Mouse (Mus musculus): ENCODE measurements around the gene C5ar1.
"Not testable (repeated sequence)": the region's sequence is repeated elsewhere in the genome, so short reads cannot be mapped to it uniquely, and the experiment has no call there.

Gene C5ar1

DNA sequence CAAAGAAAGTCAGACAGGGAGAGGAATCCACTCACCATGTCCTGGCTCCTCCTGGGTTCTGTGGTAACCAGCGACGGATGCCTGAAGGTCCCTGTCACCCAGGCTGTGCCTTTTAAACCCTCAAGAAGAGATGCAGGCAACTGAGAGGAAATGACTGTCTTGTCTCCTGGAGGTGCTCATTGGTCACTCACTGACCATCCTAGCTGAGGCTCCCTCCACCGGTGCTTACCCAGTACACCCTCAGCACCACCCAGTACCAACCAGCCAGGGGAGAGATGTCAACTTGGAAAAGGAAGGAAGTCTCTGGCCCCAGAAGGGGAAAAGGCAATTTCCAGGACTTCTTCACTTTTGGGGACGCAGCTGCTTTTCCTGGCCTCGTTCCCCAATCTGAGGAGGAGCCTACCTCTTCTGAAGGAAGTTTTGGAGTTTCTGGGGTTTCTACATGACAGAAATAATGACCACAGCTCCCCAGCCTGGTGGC is at the start of gene C5ar1:
Gene C5ar1 (minus strand): TSS at position 431 of the 481 bp plus-strand sequence.
- no peak for DNase-seq (ENCODE audit: low read depth)

DNA sequence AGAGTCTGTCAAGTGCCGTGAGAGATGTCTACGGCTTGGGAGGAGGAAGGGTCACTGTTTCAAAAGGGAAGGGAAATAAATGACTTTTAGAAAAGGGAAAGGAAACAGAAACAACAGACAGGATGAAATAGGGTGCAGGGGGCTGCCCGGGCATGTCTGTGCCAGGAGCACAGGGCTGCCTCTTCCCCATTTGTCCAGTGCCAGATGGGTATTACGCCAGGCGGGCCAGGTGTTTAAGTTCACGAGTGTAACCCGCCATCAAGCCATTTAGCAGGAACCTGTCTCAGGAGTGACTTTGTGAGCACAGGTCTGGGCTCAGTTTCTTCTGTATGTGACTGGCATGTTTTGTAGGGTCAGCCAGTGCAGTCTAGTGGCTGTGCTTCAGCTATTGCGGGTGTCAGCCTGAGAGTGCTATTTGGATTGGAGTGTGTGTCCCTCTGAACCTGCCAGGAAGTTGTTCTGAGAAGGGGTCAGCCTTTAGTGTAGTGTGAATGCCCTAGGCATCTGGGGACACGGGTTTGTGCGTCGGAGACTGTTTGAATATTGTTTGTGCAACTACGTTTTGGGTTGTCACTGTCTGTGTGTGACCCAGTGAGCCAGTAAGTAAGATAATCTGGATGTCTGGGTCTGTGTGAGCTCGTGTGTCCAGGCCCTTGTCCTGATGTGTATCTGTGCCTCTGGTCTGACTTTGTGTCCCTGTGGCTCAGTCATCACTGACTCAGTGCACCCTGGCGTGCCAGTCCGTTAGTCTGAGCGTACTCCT is 49.4 kb upstream of the C5ar1 start:
- DNase-seq (ENCODE audit: low read depth), result no peak

DNA sequence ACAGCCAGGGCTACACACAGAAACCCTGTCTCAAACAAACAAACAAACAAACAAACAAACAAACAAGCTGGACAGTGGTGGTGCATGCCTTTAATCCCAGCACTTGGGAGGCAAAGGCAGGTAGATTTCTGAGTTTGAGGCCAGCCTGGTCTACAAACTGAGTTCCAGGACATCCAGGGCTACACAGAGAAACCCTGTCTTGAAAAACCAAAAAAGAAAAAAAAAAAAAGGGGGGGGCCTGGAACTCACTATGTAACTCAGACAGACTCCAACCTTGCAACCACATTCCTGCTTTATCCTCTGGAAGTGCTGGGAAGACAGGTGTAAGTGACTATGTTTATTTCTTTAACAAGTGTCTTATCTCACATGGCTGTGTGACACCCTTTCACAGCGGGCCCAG is 48.8 kb upstream of the C5ar1 start, which contains the start of gene Bbc3:
Gene Bbc3 (plus strand): TSS at position 301 of the 400 bp plus-strand sequence.
- DNase-seq (ENCODE audit: low read depth), result not testable (repeated sequence)

DNA sequence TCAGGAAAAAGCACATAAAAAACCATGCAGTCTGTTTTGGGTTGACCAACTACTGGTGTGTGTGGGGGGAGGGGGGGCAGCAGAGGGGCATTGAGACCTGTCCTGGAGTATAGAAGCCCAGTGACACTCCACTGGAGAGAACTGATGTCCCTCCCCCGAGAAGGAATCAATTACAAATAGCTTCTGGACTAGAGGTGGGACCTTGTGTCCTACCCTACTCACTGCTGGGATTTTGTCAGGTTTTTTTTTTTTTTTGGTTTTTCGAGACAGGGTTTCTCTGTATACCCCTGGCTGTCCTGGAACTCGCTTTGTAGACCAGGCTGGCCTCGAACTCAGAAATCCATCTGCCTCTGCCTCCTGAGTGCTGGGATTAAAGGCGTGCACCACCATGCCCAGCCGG is 47.8 kb upstream of the C5ar1 start:
- not testable (repeated sequence) for DNase-seq (ENCODE audit: low read depth)

DNA sequence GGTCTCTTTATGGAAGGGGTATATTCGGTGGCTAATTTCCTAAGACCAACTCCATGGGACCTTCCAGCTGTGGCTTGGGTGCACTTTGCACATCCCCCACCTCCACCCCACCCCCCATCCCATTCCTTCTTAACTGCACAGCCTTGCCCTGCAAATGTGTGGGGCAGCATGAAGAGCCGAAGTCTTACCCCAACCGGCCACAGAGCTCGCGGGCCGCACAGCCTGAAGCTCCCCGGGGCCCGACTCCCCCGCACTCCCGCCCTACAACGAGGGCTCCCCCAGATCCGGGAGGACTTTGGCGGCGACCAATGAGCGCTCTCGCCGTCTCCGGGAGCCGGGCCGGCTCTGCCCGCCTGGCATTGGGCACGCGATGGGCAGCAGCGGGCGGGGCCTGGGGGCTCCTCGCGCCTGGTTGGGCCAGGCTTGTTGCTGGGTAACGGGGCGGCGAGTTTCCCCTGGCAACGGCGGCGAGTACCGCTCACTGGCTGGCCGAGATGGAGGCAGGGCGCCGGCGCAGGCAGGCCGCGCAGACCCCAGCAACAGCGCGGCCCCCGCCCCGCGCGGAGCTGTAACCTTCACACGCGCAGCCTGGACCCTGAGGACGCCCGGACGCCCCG is 40.2 kb upstream of the C5ar1 start:
- DNase-seq (ENCODE audit: low read depth), result no peak

DNA sequence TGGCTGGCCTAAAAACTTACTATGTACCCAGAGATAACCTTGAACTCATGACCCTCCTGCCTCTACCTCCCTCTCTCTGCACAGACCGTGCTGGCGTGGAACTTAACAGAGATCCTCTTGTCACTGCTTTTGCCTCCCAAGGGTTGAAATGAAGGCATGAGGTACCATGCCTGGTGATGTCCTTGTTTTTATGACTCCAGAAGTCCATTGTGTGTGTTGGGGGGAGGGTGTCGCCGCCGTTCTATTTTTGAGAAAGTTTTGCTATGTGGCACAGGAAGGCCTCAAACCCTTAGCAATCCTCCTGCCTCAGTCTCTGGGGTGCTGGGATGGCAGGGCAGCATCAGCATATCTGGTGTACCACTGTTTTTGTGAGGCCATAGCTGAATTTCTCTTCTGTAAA is 39.6 kb upstream of the C5ar1 start:
- no peak for DNase-seq (ENCODE audit: low read depth)

DNA sequence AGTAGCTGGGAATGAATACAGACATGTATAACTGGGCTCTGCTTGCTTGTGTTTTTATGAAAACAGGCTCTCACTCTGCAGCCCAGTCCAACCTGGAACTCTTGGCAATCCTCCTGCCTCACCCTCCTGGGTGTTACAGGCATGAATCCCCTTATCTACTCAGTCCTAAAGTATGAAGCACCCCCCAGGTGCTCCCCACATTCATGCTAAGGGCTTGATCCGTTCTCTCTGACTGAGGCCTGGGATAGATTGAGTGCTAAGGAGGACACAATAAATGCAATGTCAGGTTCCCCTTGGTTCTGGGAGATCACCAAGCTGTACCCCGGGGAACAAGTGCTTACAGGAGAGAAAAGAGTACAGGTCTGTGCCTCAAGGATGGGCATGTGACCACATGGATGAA is 38.3 kb upstream of the C5ar1 start:
- DNase-seq (ENCODE audit: low read depth), result no peak

DNA sequence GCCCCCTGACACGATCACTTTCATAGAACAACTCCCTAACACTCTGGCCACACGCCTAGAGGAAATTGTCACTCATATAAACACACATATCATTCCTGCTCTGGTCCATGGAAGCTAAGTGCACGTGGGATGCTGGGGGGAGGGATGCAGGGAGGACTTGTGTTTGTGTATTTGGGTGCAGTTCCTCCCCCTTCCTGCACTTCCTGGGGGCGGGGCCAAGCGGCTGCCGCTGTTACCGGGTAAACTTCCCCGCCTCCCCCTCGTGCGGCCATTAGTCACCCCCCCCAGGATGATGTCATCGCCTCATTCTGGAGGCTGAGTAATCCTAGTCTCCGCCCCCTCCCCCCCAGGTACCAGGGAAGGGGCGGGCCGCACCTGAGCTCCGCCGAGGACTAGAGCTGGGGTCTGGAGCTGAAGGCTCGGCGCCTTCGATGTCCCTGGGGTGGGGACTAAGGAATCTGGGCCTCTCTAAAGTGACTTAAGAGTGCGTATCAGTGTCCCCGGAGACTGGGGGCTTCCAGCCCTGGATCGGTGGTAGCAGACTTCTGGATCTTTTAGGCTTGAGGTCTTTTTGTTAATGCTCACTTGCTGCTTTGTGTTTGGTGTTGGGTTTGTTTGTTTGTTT is 37.5 kb upstream of the C5ar1 start:
- DNase-seq (ENCODE audit: low read depth), result peak; percentile 74

DNA sequence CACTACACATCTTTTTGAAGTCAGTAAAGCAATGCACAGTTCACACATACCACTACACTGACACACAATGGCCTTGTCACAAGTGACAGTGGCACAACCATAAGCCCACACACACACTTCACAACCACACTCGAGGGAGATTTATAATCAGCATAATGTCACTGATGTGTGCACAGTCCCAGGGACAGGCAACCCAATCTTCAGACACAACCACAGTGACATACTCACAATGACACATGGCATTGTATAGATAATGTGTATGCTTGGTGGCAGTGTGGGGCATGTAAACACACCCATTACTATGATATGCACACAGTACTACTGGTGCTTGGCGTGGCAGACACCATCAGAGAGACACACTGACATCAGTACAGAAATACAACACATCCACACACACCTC is 36.8 kb upstream of the C5ar1 start:
- DNase-seq (ENCODE audit: low read depth), result peak; percentile 61

DNA sequence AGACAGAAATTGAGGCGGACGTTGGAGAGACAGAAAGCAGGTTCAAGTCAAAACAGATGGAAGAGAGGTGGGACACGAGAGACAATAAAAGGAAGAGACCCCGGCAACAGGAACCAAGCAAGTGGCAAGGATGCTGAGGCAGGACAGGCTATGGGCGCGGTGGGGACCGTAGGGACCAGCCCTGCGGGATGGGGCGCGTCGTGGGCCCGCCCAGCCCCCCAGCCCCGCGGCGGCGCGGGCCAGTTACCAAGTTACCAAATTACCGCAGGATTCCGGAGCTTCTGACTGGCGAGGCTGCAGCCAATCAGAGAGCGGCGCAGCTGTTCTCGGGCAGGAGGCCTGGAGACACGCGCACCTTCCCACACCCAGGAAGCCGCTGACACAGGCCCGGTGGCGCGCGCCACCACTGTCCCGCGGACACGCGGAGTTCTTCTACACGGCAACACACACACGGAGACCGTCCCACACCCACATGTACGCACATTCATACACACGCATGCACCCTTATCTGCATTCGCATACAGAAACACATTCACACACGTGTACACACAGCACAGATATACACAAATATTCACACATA is 36.1 kb upstream of the C5ar1 start:
- DNase-seq (ENCODE audit: low read depth), result peak; percentile 81

DNA sequence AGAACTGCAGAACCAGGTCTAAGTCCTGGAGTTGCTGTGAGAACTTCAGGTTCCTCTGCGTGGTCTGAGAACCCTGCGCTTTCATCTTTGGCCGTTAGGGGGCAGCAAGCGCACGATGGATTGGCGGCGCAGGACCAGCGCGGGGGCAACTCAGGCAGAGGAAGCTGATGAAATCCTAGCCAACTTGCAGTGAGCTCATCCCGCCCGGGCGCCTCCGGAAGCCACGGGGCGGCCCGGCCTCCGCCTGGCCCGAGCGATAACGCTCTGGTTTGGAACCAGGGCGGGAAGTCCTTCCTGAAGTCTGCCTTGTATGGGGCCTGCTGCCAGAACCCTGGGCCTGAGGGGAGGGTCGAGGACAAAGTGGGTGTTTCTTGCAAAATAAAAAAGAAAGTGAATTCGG is 35.5 kb upstream of the C5ar1 start:
- peak; percentile 96 for DNase-seq (ENCODE audit: low read depth)

DNA sequence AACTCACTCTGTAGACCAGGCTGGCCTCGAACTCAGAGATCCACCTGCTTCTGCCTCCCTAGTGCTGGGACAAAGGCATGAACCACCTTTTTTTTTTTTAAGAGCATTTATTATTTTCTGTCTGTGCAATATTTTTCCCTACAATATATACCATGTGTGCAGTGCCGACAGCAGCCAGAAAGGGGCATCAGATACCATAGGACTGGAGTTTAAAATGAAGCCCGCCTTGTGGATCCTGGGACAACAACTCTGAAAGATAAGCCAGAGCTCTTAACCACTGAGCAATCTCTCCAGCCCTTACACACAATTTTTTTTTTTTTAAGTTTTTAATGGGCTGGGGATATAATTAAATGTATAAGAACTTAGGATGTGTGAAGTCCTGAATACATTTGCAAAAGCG is 35.0 kb upstream of the C5ar1 start:
- peak; percentile 77 for DNase-seq (ENCODE audit: low read depth)

DNA sequence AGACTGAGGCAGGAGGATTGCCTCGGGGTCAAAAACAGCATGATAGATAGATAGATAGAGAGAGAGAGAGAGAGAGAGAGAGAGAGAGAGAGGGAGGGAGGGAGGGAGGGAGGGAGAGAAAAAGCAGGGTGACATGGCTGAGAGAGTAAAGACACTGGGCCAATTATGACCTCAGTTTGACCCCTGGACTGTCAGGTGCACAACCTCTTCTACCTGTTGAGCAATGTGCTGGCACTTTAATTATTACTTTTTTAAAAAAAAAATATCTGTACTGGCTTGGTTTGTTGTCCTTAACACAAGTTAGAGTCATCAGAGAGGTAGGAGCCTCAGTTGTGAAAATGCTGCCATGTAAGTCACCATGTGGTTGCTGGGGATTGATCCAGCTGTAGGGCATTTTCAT is 28.5 kb upstream of the C5ar1 start:
- DNase-seq (ENCODE audit: low read depth), result no peak

DNA sequence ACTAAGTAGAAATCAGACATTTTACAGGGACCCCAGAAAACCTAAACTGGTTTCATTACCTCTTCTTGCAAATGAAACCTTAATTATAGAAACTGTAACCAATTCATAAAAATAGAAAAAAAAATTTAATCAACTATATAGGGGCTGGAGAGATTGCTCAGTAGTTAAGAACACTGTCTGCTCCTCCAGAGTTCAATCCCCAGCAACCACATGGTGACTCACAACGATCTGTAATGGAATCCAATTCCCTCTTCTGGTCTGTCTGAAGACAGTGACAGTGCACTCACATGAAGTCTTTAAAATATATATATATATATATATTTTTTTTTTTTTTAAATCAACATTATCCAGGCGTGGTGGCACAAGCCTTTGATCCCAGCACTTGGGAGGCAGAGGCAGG is 27.7 kb upstream of the C5ar1 start:
- no peak for DNase-seq (ENCODE audit: low read depth)

DNA sequence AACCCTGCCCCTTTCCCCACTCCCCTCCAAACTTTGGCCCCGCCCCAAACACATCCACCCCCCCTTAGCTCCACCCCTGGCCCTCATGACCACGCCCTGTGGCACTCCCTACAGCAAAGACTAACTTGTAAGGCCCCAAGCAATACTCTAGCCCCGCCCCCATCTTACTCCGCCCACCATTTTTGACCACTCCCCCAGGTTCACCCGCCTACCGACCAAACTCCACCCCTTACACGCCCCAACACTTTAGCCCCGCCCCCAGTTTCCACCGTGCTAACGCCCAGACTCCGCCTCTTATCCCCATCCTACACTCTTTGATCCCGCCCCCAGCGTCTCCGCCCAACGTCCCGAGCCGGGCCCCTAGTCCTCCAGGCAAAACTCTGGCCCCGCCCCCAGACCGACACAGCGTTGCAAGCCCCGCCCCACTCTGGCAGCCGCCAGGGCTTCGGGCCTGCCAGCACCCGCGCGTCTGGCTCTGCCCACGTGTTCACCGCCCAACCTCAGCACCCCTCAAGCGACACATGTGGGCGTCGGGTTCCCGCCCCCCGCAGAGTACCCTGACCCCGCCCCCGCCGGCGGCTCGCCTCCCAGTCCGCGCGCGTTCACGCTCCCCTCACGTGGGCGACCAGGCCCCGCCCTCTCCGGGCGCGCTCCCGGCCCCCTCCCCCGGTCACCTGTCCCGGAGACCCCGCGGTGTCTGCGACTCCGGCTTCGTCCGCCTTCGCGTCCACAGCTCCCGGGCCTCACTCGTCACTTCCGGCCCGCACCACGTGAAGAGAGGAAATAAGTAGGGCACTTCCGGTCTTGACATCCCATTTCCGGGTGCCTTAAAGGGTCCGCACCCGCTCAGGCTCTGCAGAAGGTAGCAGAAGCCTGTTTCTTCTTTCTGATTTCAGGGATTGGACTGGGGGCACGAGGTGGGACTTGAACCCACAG is 27.0 kb upstream of the C5ar1 start, which contains the start of gene Ccdc9:
Gene Ccdc9 (minus strand): TSS at position 770 of the 936 bp plus-strand sequence.
- peak; percentile 99 for DNase-seq (ENCODE audit: low read depth)

DNA sequence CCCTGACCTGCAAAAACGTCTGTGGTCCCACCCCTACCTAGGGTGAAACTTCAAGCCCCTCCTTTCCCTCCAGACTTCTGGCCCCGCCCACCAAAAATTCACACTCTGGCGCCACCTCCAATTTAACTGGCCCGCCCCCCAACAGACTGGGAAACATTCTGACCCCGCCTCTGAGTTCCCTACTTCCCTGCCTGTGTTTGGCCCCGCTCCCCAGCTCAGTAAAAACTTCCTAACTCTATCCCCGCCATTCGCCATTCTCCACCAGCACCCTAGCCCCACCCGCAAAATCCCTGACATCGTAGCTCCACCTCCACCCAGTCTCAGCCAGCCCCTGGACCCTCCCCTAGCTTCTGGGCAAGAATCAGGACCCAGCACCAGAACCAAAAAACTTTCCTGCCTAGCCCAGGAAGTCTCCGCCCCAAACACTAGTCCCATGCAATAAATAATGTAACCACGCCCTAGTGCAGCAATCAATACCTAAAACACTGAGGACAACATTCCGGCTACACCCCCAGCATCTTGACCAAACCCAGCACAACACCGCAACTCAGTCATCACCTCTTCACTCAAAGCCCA is 26.2 kb upstream of the C5ar1 start:
- no peak for DNase-seq (ENCODE audit: low read depth)

DNA sequence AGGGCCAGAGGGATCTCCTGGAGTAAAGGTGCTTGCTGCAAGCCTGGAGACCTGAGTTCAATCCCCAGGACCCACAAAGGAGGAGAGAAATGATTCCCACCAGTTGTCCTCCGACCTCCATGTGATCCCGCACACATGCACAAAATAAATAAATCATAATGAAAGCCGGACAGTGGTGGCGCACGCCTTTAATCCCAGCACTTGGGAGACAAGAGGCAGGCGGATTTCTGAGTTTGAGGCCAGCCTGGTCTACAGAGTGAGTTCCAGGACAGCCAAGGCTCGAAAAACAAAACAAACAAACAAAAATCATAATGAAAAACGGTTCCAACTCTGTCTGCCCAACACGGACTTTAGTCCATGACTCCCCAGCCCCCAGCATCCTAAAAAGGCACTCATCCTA is 25.6 kb upstream of the C5ar1 start:
- DNase-seq (ENCODE audit: low read depth), result no peak

DNA sequence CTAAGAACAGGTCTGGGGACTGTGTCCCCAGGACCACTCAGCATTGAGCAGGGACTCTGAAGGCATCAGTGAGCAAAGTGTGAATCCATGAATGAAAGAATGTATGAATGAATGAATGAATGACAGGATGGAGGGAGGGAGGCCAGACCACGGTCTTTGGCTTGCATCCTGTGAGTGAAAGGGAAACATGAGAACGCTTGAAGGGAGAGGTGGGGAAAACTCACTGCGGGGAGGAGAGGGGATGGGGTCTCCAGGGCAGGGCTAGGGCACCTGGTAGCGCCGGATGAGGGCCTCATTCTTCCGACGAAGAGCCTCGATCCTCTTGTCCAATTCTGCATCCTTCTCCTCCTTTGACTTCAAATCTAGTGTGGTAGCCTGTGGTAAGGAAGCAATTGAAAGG is 24.7 kb upstream of the C5ar1 start:
- DNase-seq (ENCODE audit: low read depth), result no peak

DNA sequence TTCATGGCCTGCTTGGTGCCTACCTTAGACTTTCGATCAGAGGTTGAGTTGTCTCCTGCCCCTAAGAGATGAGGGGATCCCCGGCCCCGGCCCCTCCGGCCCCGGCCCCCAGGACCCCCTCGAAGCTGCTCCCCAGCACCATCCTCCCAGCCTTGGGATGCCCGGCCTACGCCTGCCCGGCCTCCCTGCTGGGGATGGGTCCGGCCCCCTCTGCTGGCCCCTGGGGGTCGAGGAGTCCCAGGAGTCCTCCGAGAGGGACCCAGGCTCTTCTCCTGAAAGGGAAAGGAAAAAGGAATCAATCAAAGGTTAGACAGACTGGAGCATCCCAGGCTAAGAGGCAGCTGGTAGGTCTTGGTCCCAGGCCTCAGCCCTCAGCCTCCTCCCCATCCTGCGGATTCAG is 23.0 kb upstream of the C5ar1 start:
- DNase-seq (ENCODE audit: low read depth), result no peak

DNA sequence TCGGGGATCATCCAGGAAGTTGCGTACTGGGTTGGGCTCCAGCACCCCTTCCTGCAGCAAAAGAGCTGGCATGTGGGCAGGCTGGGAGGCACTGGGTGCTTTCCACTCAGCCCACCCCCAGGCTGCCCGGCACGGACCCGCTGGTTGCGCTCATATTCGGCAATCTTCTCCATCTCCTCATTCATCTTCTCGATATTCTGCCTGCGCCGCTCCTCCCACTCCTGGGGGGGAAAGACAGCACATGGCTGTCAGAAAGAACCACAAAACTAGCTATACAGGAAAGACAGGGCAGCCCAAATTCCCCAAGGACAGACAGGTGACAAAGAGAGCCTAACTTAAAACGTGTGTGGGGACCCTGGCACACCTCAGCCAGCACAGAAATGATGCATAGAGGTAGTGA is 21.4 kb upstream of the C5ar1 start:
- no peak for DNase-seq (ENCODE audit: low read depth)
